Mouse (Mus musculus) forebrain, embryonic 10.5 days (tissue): ENCODE data around the gene Myl3. TPM values are rescaled to one million over a fixed set of nuclear protein-coding genes. Genes with fewer than 3 reads are reported as not detected.
A peak's percentile ranks its signal among the peaks of the same experiment; 100 is the strongest.

Source experiments
- DNase-seq: peaks from one replicate; pipeline ENCODE4 v3.0.0-alpha.2; 2017; ENCODE audit warnings: low spot score; ENCODE audit errors: extremely low spot score
- H3K27ac ChIP-seq: fragments of 300-500 bp; sonication (generic); 2 replicates; pipeline ENCODE4 v1.5.1; 2016; ENCODE audit warnings: mild to moderate bottlenecking
- H3K27me3 ChIP-seq: fragments of 300-500 bp; sonication (generic); 2 replicates; pipeline ENCODE4 v1.6.1; 2016; ENCODE audit warnings: mild to moderate bottlenecking; ENCODE audit not compliant: poor library complexity, severe bottlenecking
- H3K36me3 ChIP-seq: fragments of 300-500 bp; sonication (generic); replicated peaks from 2 replicates; pipeline ENCODE4 v1.6.1; 2016; ENCODE audit warnings: mild to moderate bottlenecking, moderate library complexity
- H3K4me1 ChIP-seq: fragments of 300-500 bp; sonication (generic); 2 replicates; pipeline ENCODE4 v1.6.1; 2016
- H3K4me3 ChIP-seq: fragments of 300-500 bp; sonication (generic); 2 replicates; pipeline ENCODE4 v1.5.1; 2016; ENCODE audit warnings: mild to moderate bottlenecking, moderate library complexity
- H3K9me3 ChIP-seq: fragments of 300-500 bp; sonication (generic); 2 replicates; pipeline ENCODE4 v1.6.1; 2016; ENCODE audit warnings: mild to moderate bottlenecking, moderate library complexity
- WGBS: fragments of 180-500 bp; shearing (Covaris S2); methylation state at CpG from one replicate; pipeline ENCODE4 v1.1.7; 2016; 5-methylcytosine and 5-hydroxymethylcytosine counted together
- polyA plus RNA-seq: library from polyadenylated mRNA; unstranded; fragments of >200 nt; fragmentation: Nextera tagmentation; extraction: Ambion mirVana; gene quantifications from 2 replicates; pipeline ENCODE4 v1.2.1, GENCODE M21; 2016

Myl3 gene
- polyA plus RNA-seq, 1 experiment from 2014 or later, result 0.27 TPM

- WGBS, result 80% methylated on average over 7 of the region's 7 CpGs
- Histone ChIP-seq H3K9me3 (no peaks in the 10 kb centered on the region), H3K27ac (no peak overlapping the region), H3K4me1 (peaks cover 57% of the 10 kb centered on the region), H3K36me3 (no peaks in the 10 kb centered on the region), H3K27me3 (peaks cover 80% of the 10 kb centered on the region), H3K4me3 (no peak overlapping the region)
- no peak for DNase-seq
Measured at GRCm38 (mm10) chr9:110734154-110734553, 7.5 kb upstream of the Myl3 start.

GRCm38 (mm10) chr9:110736362-110736761 lies 5.3 kb upstream of the Myl3 start:
- Histone ChIP-seq H3K27ac (peak overlapping the region; percentile 35; the same call in 1 of the 2 replicates), H3K9me3 (no peaks in the 10 kb centered on the region), H3K27me3 (peaks cover 80% of the 10 kb centered on the region), H3K4me1 (peaks cover 63% of the 10 kb centered on the region), H3K4me3 (no peak overlapping the region), H3K36me3 (no peaks in the 10 kb centered on the region)
- 47% methylated on average over 9 of the region's 9 CpGs for WGBS
- DNase-seq, result no peak

- H3K9me3 ChIP-seq, result no peaks in the 10 kb centered on the region
- H3K36me3 ChIP-seq, result no peaks in the 10 kb centered on the region
- H3K27me3 ChIP-seq, result peaks cover 87% of the 10 kb centered on the region
- no peak overlapping the region for H3K27ac ChIP-seq
- WGBS, result 23% methylated on average over 1 of the region's 1 CpGs
- H3K4me1 ChIP-seq, result peaks cover 63% of the 10 kb centered on the region
- H3K4me3 ChIP-seq, result no peak overlapping the region
- DNase-seq, result no peak
Measured at GRCm38 (mm10) chr9:110738054-110738453, 3.6 kb upstream of the Myl3 start.

GRCm38 (mm10) chr9:110739961-110740360 lies 1.7 kb upstream of the Myl3 start:
- Histone ChIP-seq H3K4me1 (peaks cover 59% of the 10 kb centered on the region), H3K36me3 (no peaks in the 10 kb centered on the region), H3K27me3 (peaks cover 87% of the 10 kb centered on the region), H3K4me3 (no peak overlapping the region), H3K9me3 (no peaks in the 10 kb centered on the region), H3K27ac (no peak overlapping the region)
- WGBS, result 90% methylated on average over 7 of the region's 7 CpGs
- DNase-seq, result no peak

GRCm38 (mm10) chr9:110742295-110742950 lies 762 bp downstream of the Myl3 start:
- peak overlapping the region; percentile 89 for H3K27ac ChIP-seq
- DNase-seq, result no peak
- peak overlapping the region; percentile 70 for H3K4me3 ChIP-seq
- peaks cover 62% of the 10 kb centered on the region for H3K4me1 ChIP-seq
- peaks cover 91% of the 10 kb centered on the region for H3K27me3 ChIP-seq
- H3K9me3 ChIP-seq, result no peaks in the 10 kb centered on the region
- under 1% methylated on average over 53 of the region's 71 CpGs for WGBS
- H3K36me3 ChIP-seq, result no peaks in the 10 kb centered on the region

- Histone ChIP-seq H3K4me1 (peaks cover 62% of the 10 kb centered on the region), H3K4me3 (peak overlapping the region; percentile 70), H3K9me3 (no peaks in the 10 kb centered on the region), H3K27ac (peak overlapping the region; percentile 89), H3K36me3 (no peaks in the 10 kb centered on the region), H3K27me3 (peaks cover 96% of the 10 kb centered on the region)
- DNase-seq, result peak; percentile 65
- WGBS, result under 1% methylated on average over 45 of the region's 49 CpGs
Measured at GRCm38 (mm10) chr9:110742951-110743455, 1.3 kb downstream of the Myl3 start.

GRCm38 (mm10) chr9:110743456-110744323 lies 2.0 kb downstream of the Myl3 start:
- Histone ChIP-seq H3K27me3 (peaks cover 99% of the 10 kb centered on the region), H3K36me3 (no peaks in the 10 kb centered on the region), H3K9me3 (no peaks in the 10 kb centered on the region), H3K27ac (peak overlapping the region; percentile 89), H3K4me1 (peaks cover 62% of the 10 kb centered on the region), H3K4me3 (peak overlapping the region; percentile 70)
- 3% methylated on average over 51 of the region's 63 CpGs for WGBS
- peak; percentile 63 for DNase-seq

GRCm38 (mm10) chr9:110745752-110746151 lies 4.1 kb downstream of the Myl3 start:
- H3K4me3 ChIP-seq, result no peak overlapping the region
- no peak overlapping the region for H3K27ac ChIP-seq
- H3K36me3 ChIP-seq, result no peaks in the 10 kb centered on the region
- DNase-seq, result no peak
- H3K9me3 ChIP-seq, result no peaks in the 10 kb centered on the region
- 4% methylated on average over 5 of the region's 5 CpGs for WGBS
- H3K27me3 ChIP-seq, result peaks cover 86% of the 10 kb centered on the region
- peaks cover 74% of the 10 kb centered on the region for H3K4me1 ChIP-seq

GRCm38 (mm10) chr9:110746238-110746637 lies 4.6 kb downstream of the Myl3 start:
- no peaks in the 10 kb centered on the region for H3K9me3 ChIP-seq
- 32% methylated on average over 5 of the region's 5 CpGs for WGBS
- peaks cover 74% of the 10 kb centered on the region for H3K4me1 ChIP-seq
- no peak overlapping the region for H3K4me3 ChIP-seq
- H3K36me3 ChIP-seq, result no peaks in the 10 kb centered on the region
- DNase-seq, result no peak
- 0 out of 2 replicates have a peak overlapping the region, but pooled peaks have one; percentile 35 for H3K27ac ChIP-seq
- H3K27me3 ChIP-seq, result peaks cover 81% of the 10 kb centered on the region

- H3K27me3 ChIP-seq, result peaks cover 74% of the 10 kb centered on the region
- peak within 1 kb of the TSS; percentile 35; the same call in 1 of the 2 replicates for H3K27ac ChIP-seq
- no peaks in the 10 kb centered on the region for H3K9me3 ChIP-seq
- peaks cover 74% of the 10 kb centered on the region for H3K4me1 ChIP-seq
- 63% methylated on average over 7 of the region's 7 CpGs for WGBS
- H3K4me3 ChIP-seq, result no peak within 1 kb of the TSS
- DNase-seq, result no peak
- H3K36me3 ChIP-seq, result no peaks in the 10 kb centered on the region
Measured at GRCm38 (mm10) chr9:110746961-110747360, 5.3 kb downstream of the Myl3 start, which contains the start of gene Pth1r. Gene Pth1r (minus strand): TSS chr9:110747145.

GRCm38 (mm10) chr9:110748451-110748850 lies 6.8 kb downstream of the Myl3 start:
- Histone ChIP-seq H3K9me3 (no peaks in the 10 kb centered on the region), H3K36me3 (no peaks in the 10 kb centered on the region), H3K4me1 (peaks cover 65% of the 10 kb centered on the region), H3K27ac (no peak overlapping the region), H3K27me3 (peaks cover 59% of the 10 kb centered on the region), H3K4me3 (no peak overlapping the region)
- DNase-seq, result no peak
- WGBS, result 88% methylated on average over 2 of the region's 2 CpGs

GRCm38 (mm10) chr9:110750404-110751187 lies 8.9 kb downstream of the Myl3 start:
- Histone ChIP-seq H3K27ac (peak overlapping the region; percentile 32; the same call in 1 of the 2 replicates), H3K9me3 (no peaks in the 10 kb centered on the region), H3K4me1 (peaks cover 56% of the 10 kb centered on the region), H3K36me3 (no peaks in the 10 kb centered on the region), H3K27me3 (peaks cover 38% of the 10 kb centered on the region), H3K4me3 (no peak overlapping the region)
- no peak for DNase-seq
- 52% methylated on average over 14 of the region's 14 CpGs for WGBS
